Mouse (Mus musculus): ENCODE data around the gene Catsper1.

The Catsper1 gene

GRCm38 (mm10) chr19:5356080-5356479 is 20.5 kb downstream of the Catsper1 start:
- no peak for DNase-seq

GRCm38 (mm10) chr19:5362186-5362585 is 26.6 kb downstream of the Catsper1 start:
- DNase-seq: no peak

- no peak for DNase-seq
Measured at GRCm38 (mm10) chr19:5364124-5364523, 28.6 kb downstream of the Catsper1 start.

GRCm38 (mm10) chr19:5365751-5366150 is 30.2 kb downstream of the Catsper1 start:
- no peak for DNase-seq

GRCm38 (mm10) chr19:5366175-5367052 is 30.9 kb downstream of the Catsper1 start, which contains the start of gene Eif1ad:
TSS of gene Eif1ad (plus strand) at chr19:5366741.
- peak; percentile 95 for DNase-seq

- DNase-seq: no peak
Measured at GRCm38 (mm10) chr19:5367053-5367359, 31.5 kb downstream of the Catsper1 start, which contains the start of gene Banf1. TSS of gene Banf1 (minus strand) at chr19:5367168.

GRCm38 (mm10) chr19:5367455-5367854 is 31.9 kb downstream of the Catsper1 start:
- no peak for DNase-seq

GRCm38 (mm10) chr19:5370932-5371331 is 35.4 kb downstream of the Catsper1 start:
- no peak for DNase-seq

GRCm38 (mm10) chr19:5372724-5373123 is 37.2 kb downstream of the Catsper1 start:
- no peak for DNase-seq

GRCm38 (mm10) chr19:5374177-5374576 is 38.6 kb downstream of the Catsper1 start:
- DNase-seq: no peak

- no peak for DNase-seq
Measured at GRCm38 (mm10) chr19:5374748-5375147, 39.2 kb downstream of the Catsper1 start.

GRCm38 (mm10) chr19:5377446-5377845 is 41.9 kb downstream of the Catsper1 start:
- DNase-seq: no peak

GRCm38 (mm10) chr19:5383326-5383725 is 47.8 kb downstream of the Catsper1 start:
- no peak for DNase-seq

GRCm38 (mm10) chr19:5384715-5385114 is 49.2 kb downstream of the Catsper1 start:
- DNase-seq: no peak

GRCm38 (mm10) chr19:5388011-5388441 is 52.5 kb downstream of the Catsper1 start:
- DNase-seq: no peak

- DNase-seq: peak; percentile 98
Measured at GRCm38 (mm10) chr19:5388588-5389242, 53.2 kb downstream of the Catsper1 start, which contains the start of gene Sart1. TSS of gene Sart1 (minus strand) at chr19:5388703.

- no peak for DNase-seq
Measured at GRCm38 (mm10) chr19:5389647-5390046, 54.1 kb downstream of the Catsper1 start.

- DNase-seq: no peak
Measured at GRCm38 (mm10) chr19:5390416-5390815, 54.9 kb downstream of the Catsper1 start.

GRCm38 (mm10) chr19:5392892-5393291 is 57.4 kb downstream of the Catsper1 start:
- no peak for DNase-seq

Data from right cerebral cortex, adult 18-20 months (tissue).